Mouse (Mus musculus) embryo, embryonic 10.5 days (tissue): Measurements from ENCODE around the gene Gpm6a.
A peak's percentile ranks its signal among the peaks of the same experiment; 100 is the strongest.
"Not testable (repeated sequence)": the region's sequence is repeated elsewhere in the genome, so short reads cannot be mapped to it uniquely, and the experiment has no call there.

Experiments used
- DNase-seq: peaks from one replicate; pipeline ENCODE4 v3.0.0-alpha.2; 2015; ENCODE audit warnings: low spot score

The Gpm6a gene

DNA sequence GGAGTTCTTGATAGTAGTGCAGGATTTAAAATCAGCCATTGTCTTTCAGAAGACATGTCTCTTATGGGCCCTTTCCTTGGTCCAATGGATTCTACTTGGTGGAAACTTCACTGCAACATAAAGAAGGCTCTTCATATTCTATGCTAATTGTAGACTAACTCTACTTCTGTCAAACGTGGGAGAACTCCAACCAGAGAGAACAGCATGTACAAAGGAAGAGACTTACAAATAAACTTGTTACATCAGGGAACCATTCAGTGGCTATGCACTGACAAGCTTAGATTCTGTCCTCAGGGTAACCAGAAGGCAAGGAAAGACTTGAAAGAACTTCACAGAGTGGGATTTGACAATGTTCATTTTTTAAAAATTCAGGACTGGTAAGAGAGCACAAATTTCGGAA, 48.3 kb downstream of the Gpm6a start:
- DNase-seq = no peak

GRCm38 (mm10) chr8:55012228-55012627, 57.6 kb downstream of the Gpm6a start:
- DNase-seq = no peak

DNA sequence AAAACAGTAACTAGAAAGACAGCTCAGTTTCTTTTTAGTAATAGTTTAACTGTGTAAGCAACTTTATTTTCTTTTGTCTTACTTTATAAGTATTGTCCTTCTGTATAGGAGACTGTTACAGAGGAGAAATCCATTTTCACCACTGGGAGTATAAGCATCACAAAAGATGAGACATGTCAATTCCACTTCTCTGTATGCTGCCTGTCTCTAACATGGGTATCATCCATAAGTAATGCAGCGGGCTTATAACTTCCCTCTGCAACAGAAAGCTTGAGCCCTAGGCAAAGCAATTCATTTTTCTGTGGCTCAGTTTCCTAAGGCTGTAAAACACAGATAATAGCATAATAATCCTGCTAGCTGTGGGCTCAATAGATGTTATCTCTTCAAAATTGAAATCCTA, 62.4 kb downstream of the Gpm6a start:
- DNase-seq = no peak

- peak; percentile 22 for DNase-seq
Measured at GRCm38 (mm10) chr8:55025851-55026660, 71.4 kb downstream of the Gpm6a start.

GRCm38 (mm10) chr8:55026661-55027000, 72.0 kb downstream of the Gpm6a start:
- no peak for DNase-seq

GRCm38 (mm10) chr8:55028371-55028770, 73.7 kb downstream of the Gpm6a start:
- no peak for DNase-seq

- DNase-seq = no peak
Measured at GRCm38 (mm10) chr8:55031099-55031498, 76.5 kb downstream of the Gpm6a start.

DNA sequence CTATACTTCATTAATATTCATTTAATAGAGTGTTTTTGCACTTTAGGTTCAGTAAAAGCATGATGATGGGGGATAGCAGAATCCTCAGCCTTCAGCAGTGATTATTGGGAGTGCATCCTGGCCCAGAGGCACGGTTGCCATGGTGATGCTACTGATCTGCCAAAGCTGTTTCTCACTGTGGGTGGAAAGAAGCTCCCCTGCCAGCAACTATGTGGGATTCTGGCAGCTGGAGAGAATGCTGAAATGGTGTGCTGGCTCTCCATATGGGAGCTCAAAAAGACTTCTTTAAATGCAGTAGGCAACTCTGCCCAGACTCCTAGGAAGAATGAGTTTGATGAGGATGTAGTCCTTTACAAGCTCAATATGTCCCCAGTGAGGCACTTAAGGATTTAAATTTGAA, 79.7 kb downstream of the Gpm6a start:
- DNase-seq = peak; percentile 74

GRCm38 (mm10) chr8:55035416-55035815, 80.8 kb downstream of the Gpm6a start:
- no peak for DNase-seq

DNA sequence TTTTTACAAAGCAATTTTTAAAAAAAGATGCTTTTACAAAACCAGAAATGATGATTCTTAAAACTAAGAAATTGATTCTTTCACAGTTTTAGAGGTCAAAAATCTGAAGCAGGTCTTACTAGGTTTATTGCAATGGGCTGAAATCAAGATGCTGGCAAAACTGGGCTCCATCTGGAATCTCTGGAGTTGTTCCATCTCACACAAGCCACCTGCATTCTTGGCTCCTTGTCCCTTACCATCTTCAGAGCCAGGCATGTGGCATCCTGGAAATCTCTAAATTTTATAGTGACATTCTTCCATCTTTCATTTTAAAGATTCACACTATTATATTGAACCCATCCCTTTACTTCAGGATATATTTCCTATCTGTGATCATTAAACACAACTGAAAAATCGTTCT, 88.3 kb downstream of the Gpm6a start:
- no peak for DNase-seq

- DNase-seq = no peak
Measured at GRCm38 (mm10) chr8:55048396-55048795, 93.8 kb downstream of the Gpm6a start.

DNA sequence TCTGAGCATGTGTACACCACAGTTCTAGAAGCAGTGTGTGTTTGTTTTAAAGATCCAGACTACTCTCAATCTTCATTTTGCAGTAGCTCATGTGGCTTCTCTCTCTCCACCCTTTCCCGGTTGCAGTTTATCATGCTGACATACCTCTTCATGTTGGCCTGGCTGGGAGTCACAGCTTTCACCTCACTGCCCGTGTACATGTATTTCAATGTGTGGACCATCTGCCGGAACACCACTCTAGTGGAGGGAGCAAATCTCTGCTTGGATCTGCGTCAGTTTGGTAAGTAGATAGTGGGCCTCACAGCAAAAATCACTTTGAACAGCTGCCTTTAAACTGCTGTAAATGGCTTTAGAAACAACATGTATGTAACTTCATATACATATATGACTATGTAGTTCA, 95.3 kb downstream of the Gpm6a start:
- DNase-seq = no peak

GRCm38 (mm10) chr8:55068811-55069210, 114.2 kb downstream of the Gpm6a start:
- not testable (repeated sequence) for DNase-seq

GRCm38 (mm10) chr8:55073481-55073880, 118.8 kb downstream of the Gpm6a start:
- no peak for DNase-seq

DNA sequence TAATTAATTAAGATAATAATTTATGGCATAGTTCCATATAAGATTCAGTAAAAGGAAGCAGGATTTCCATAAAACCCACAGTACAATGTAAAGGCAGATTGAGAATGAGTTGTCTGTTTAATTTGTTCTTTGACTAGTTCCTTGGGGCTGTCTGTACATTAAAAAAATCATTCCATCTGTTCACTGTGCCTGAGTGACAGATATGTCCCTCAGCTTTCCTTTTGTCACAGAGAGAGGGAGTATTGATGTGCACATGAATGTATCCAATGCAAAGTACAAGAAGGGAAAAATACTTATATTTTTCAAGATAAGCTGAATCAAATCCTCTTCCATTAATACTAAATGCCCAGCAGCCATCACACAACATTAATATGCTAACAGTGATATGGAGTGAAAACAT, 147.6 kb downstream of the Gpm6a start:
- DNase-seq = no peak

DNA sequence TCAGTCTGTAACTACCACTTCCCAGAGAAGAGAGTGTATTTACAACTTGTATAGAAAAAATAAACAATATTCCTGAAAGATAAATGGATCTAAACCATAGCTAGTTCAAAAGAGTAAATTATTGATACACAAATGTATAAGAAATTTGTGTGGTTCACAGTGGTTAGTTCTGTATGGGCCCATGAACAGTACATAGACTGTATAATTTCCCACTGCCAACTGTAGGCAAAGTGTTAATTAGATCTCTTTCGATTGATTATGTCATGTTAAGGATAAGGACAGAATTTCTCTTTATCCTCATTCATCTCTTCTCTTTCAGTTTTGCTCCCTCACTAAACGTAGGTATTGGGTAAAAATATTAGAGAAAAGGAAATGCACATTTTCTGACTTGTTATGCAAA, 148.4 kb downstream of the Gpm6a start:
- no peak for DNase-seq

GRCm38 (mm10) chr8:55103891-55104481, 149.3 kb downstream of the Gpm6a start:
- peak; percentile 55 for DNase-seq
